Mouse (Mus musculus): ENCODE results near the gene Olfr740. TPM values are rescaled to one million over a fixed set of nuclear protein-coding genes. Genes with fewer than 3 reads are reported as not detected.

The Olfr740 gene
- not detected in 2 replicates for polyA plus RNA-seq (2014; fragmentation: Nextera tagmentation; extraction: Ambion mirVana)

DNA sequence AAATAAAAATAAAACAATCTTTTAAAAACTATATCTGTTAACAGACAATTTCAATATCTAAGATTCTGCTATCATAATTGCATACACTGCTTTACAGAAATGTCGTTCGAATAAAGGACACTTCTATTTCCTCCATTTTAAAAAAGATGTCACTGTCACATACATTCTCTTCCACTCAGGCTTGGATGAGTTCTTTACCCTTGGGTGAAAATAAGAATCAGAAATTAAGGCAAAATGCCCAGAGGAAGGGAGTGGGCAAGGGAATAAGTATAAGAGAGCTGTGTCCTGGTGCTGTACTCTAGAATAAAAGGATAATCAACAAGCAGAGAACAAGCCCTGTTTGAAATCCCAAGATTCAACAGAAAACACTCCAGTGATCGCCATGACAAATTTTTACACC lies at the start of gene Olfr740:
Gene Olfr740, plus strand, starts transcription at position 301 of the 400 bp plus-strand sequence.
- 85% methylated on average over 3 of the region's 3 CpGs for WGBS
- Histone ChIP-seq H3K4me2 (ENCODE audit: low read length) (no peak within 1 kb of the TSS), H3K27ac (replicated peaks; ENCODE audit: low read depth, low read length) (no peak within 1 kb of the TSS), H3K9me3 (ENCODE audit: control insufficient read depth, low read length) (no peaks in the 10 kb centered on the region), H3K9ac (replicated peaks; ENCODE audit: low read length) (no peak within 1 kb of the TSS), H3K4me3 (replicated peaks; ENCODE audit: low read depth, low read length) (no peak within 1 kb of the TSS), H3K36me3 (ENCODE audit: control insufficient read depth, insufficient read depth, low read length) (no peaks in the 10 kb centered on the region), H3K4me1 (ENCODE audit: control insufficient read depth, insufficient read depth, low read length) (no peaks in the 10 kb centered on the region), H3K27me3 (ENCODE audit: control insufficient read depth, insufficient read depth, low read length) (no peaks in the 10 kb centered on the region)
- DNase-seq (no peak), ATAC-seq (ENCODE audit: low FRiP score, low TSS enrichment) (no peak)

DNA sequence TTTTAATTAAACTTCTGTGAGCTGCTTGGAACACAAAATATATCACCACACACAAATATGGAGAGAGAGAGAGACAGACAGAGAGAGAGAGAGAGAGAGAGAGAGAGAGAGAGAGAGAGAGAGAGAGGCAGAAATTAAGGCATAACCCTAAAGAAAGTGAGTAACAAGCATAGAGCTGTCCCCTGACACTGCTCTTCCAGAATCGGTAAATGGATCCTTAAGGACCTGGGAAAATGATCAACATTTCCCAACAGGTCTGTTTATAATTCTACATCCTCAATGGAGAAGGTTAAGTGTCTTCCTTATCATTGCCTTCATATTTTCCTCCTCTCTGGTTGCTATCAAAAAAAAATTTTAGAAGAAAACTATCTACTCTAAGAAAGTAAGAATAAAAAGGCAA lies 38.1 kb upstream of the Olfr740 start, which contains the start of gene Olfr738:
Gene Olfr738, plus strand, starts transcription at position 301 of the 400 bp plus-strand sequence.
- Histone ChIP-seq H3K27ac (replicated peaks; ENCODE audit: low read depth, low read length) (no peak within 1 kb of the TSS), H3K4me3 (replicated peaks; ENCODE audit: low read depth, low read length) (no peak within 1 kb of the TSS), H3K36me3 (ENCODE audit: control insufficient read depth, insufficient read depth, low read length) (no peaks in the 10 kb centered on the region), H3K4me1 (ENCODE audit: control insufficient read depth, insufficient read depth, low read length) (no peaks in the 10 kb centered on the region), H3K9me3 (ENCODE audit: control insufficient read depth, low read length) (no peaks in the 10 kb centered on the region), H3K27me3 (ENCODE audit: control insufficient read depth, insufficient read depth, low read length) (no peaks in the 10 kb centered on the region), H3K9ac (replicated peaks; ENCODE audit: low read length) (no peak within 1 kb of the TSS), H3K4me2 (ENCODE audit: low read length) (no peak within 1 kb of the TSS)
- no peak for ATAC-seq (ENCODE audit: low FRiP score, low TSS enrichment)
- DNase-seq, result no peak
- 85% methylated on average over 1 of the region's 1 CpGs for WGBS

DNA sequence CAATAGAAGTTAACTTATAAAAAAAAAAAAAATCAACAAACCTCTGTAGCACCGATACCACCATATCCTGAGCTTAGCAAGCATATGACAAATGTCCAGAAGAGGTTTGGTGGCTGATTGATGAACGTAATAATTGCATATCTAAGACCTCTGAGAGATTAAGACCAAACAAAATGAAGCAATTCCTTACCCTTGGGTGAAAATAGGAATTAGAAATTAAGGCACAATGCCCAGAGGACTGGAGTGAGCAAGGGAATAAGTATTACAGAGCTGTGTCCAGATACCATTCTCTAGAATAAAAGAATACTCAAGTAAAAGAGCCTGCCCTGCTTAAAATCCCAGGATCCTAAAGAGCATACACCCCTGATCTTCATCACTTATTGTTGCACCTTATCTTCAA lies 27.0 kb upstream of the Olfr740 start, which contains the start of gene Olfr739:
Gene Olfr739, plus strand, starts transcription at position 301 of the 400 bp plus-strand sequence.
- H3K4me3 ChIP-seq (replicated peaks; ENCODE audit: low read depth, low read length), result no peak within 1 kb of the TSS
- DNase-seq (no peak), ATAC-seq (ENCODE audit: low FRiP score, low TSS enrichment) (no peak)
- no peak within 1 kb of the TSS for H3K9ac ChIP-seq (replicated peaks; ENCODE audit: low read length)
- no peak within 1 kb of the TSS for H3K4me2 ChIP-seq (ENCODE audit: low read length)
- no peaks in the 10 kb centered on the region for H3K27me3 ChIP-seq (ENCODE audit: control insufficient read depth, insufficient read depth, low read length)
- no peak within 1 kb of the TSS for H3K27ac ChIP-seq (replicated peaks; ENCODE audit: low read depth, low read length)
- no peaks in the 10 kb centered on the region for H3K4me1 ChIP-seq (ENCODE audit: control insufficient read depth, insufficient read depth, low read length)
- H3K36me3 ChIP-seq (ENCODE audit: control insufficient read depth, insufficient read depth, low read length), result no peaks in the 10 kb centered on the region
- WGBS, result 78% methylated on average over 2 of the region's 2 CpGs
- H3K9me3 ChIP-seq (ENCODE audit: control insufficient read depth, low read length), result no peaks in the 10 kb centered on the region

DNA sequence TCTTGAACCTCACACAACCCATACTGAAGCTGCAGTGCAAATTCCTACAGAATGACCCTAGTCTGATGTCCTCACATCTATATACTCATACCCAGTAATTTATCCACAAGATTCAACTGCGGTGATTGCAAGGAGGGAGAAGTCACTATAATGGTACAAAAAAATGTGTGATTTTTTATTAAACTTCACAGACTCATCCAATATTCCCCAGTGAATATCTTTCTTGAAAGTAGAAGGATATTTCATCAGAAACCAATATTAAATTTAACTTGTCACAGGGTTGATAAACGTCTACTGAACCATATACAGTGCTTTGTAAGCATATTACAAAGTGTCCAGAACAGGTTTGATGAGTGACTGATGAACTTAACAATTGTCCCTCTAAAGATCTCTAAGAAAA lies 27.1 kb downstream of the Olfr740 start, which contains the start of gene Olfr741:
Gene Olfr741, plus strand, starts transcription at position 301 of the 400 bp plus-strand sequence.
- no peaks in the 10 kb centered on the region for H3K4me1 ChIP-seq (ENCODE audit: control insufficient read depth, insufficient read depth, low read length)
- H3K9ac ChIP-seq (replicated peaks; ENCODE audit: low read length), result no peak within 1 kb of the TSS
- H3K27me3 ChIP-seq (ENCODE audit: control insufficient read depth, insufficient read depth, low read length), result no peaks in the 10 kb centered on the region
- no peak within 1 kb of the TSS for H3K4me3 ChIP-seq (replicated peaks; ENCODE audit: low read depth, low read length)
- ATAC-seq (ENCODE audit: low FRiP score, low TSS enrichment) (no peak), DNase-seq (no peak)
- 76% methylated on average over 2 of the region's 2 CpGs for WGBS
- no peak within 1 kb of the TSS for H3K4me2 ChIP-seq (ENCODE audit: low read length)
- H3K27ac ChIP-seq (replicated peaks; ENCODE audit: low read depth, low read length), result no peak within 1 kb of the TSS
- H3K9me3 ChIP-seq (ENCODE audit: control insufficient read depth, low read length), result no peaks in the 10 kb centered on the region
- H3K36me3 ChIP-seq (ENCODE audit: control insufficient read depth, insufficient read depth, low read length), result no peaks in the 10 kb centered on the region

DNA sequence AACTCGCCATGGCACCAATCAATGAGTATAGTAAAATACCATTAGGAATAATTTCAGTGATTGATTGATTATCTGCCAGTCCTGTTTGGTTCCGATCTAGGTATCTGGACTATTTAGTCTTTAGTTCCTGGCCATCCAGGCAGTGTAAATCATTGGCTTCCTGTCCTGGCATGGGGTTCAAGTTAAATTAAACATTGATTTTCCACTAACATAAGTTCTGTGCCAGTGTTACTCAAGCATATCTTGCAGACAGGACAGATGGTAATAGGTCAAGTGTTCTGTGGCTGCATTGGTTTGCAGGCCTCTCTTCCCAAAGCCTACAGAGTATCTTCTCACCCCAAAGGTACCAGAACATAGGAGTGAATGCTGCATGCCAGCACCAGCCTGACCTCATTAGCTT lies 33.1 kb downstream of the Olfr740 start:
- H3K36me3 ChIP-seq (ENCODE audit: control insufficient read depth, insufficient read depth, low read length), result no peaks in the 10 kb centered on the region
- H3K9me3 ChIP-seq (ENCODE audit: control insufficient read depth, low read length), result no peaks in the 10 kb centered on the region
- H3K27me3 ChIP-seq (ENCODE audit: control insufficient read depth, insufficient read depth, low read length), result no peaks in the 10 kb centered on the region
- H3K9ac ChIP-seq (replicated peaks; ENCODE audit: low read length), result no peak overlapping the region
- no peak overlapping the region for H3K27ac ChIP-seq (replicated peaks; ENCODE audit: low read depth, low read length)
- DNase-seq (no peak), ATAC-seq (ENCODE audit: low FRiP score, low TSS enrichment) (no peak)
- H3K4me2 ChIP-seq (ENCODE audit: low read length), result no peak overlapping the region
- H3K4me1 ChIP-seq (ENCODE audit: control insufficient read depth, insufficient read depth, low read length), result no peaks in the 10 kb centered on the region
- H3K4me3 ChIP-seq (replicated peaks; ENCODE audit: low read depth, low read length), result no peak overlapping the region
- 81% methylated on average over 2 of the region's 2 CpGs for WGBS

DNA sequence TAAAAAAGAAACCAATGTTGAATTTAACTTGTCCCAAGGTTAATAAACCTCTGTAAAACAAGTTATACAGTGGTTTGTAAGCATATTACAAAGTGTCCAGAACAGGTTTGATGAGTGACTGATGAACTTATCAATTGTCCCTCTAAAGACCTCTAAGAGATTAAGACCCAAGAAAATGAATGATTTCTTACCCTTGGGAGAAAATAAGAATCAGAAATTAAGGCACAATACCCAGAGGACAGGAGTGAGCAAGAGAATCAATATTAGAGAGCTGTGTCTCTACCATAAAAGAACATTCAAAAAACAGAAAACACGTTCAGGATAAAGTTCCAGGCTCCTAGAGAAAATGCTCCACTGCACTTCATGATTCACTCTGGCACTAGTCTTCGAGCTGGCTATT lies 58.0 kb downstream of the Olfr740 start, which contains the start of gene Olfr742:
Gene Olfr742, plus strand, starts transcription at position 301 of the 400 bp plus-strand sequence.
- ATAC-seq (ENCODE audit: low FRiP score, low TSS enrichment), result no peak
- DNase-seq, result no peak
- Histone ChIP-seq H3K36me3 (ENCODE audit: control insufficient read depth, insufficient read depth, low read length) (no peaks in the 10 kb centered on the region), H3K4me1 (ENCODE audit: control insufficient read depth, insufficient read depth, low read length) (no peaks in the 10 kb centered on the region), H3K27me3 (ENCODE audit: control insufficient read depth, insufficient read depth, low read length) (no peaks in the 10 kb centered on the region), H3K27ac (replicated peaks; ENCODE audit: low read depth, low read length) (no peak within 1 kb of the TSS), H3K4me3 (replicated peaks; ENCODE audit: low read depth, low read length) (no peak within 1 kb of the TSS), H3K4me2 (ENCODE audit: low read length) (no peak within 1 kb of the TSS), H3K9ac (replicated peaks; ENCODE audit: low read length) (no peak within 1 kb of the TSS), H3K9me3 (ENCODE audit: control insufficient read depth, low read length) (no peaks in the 10 kb centered on the region)
- WGBS, result 67% methylated on average over 2 of the region's 2 CpGs

Other genes starting within 250 kb of the Olfr740 start
- not detected in 2 replicates for gene Olfr731, start 203.7 kb upstream of the Olfr740 start, polyA plus RNA-seq (2014; fragmentation: Nextera tagmentation; extraction: Ambion mirVana)
- not detected in 2 replicates for gene Olfr732, start 161.3 kb upstream of the Olfr740 start, polyA plus RNA-seq (2014; fragmentation: Nextera tagmentation; extraction: Ambion mirVana)
- gene Olfr733, start 144.0 kb upstream of the Olfr740 start, polyA plus RNA-seq (2014; fragmentation: Nextera tagmentation; extraction: Ambion mirVana), result not detected in 2 replicates
- not detected in 2 replicates for gene Olfr734, start 118.8 kb upstream of the Olfr740 start, polyA plus RNA-seq (2014; fragmentation: Nextera tagmentation; extraction: Ambion mirVana)
- gene Olfr735, start 96.7 kb upstream of the Olfr740 start, polyA plus RNA-seq (2014; fragmentation: Nextera tagmentation; extraction: Ambion mirVana), result not detected in 2 replicates
- gene Tlr11, start 87.6 kb upstream of the Olfr740 start, polyA plus RNA-seq (2014; fragmentation: Nextera tagmentation; extraction: Ambion mirVana), result not detected in 2 replicates
- not detected in 2 replicates for gene Olfr736, start 64.4 kb upstream of the Olfr740 start, polyA plus RNA-seq (2014; fragmentation: Nextera tagmentation; extraction: Ambion mirVana)
- gene Olfr738, start 38.0 kb upstream of the Olfr740 start, polyA plus RNA-seq (2014; fragmentation: Nextera tagmentation; extraction: Ambion mirVana), result not detected in 2 replicates
- not detected in 2 replicates for gene Olfr739, start 26.9 kb upstream of the Olfr740 start, polyA plus RNA-seq (2014; fragmentation: Nextera tagmentation; extraction: Ambion mirVana)
- gene Olfr741, start 27.2 kb downstream of the Olfr740 start, polyA plus RNA-seq (2014; fragmentation: Nextera tagmentation; extraction: Ambion mirVana), result not detected in 2 replicates
- gene Olfr742, start 58.1 kb downstream of the Olfr740 start, polyA plus RNA-seq (2014; fragmentation: Nextera tagmentation; extraction: Ambion mirVana), result not detected in 2 replicates
- not detected in 2 replicates for gene Olfr743, start 76.3 kb downstream of the Olfr740 start, polyA plus RNA-seq (2014; fragmentation: Nextera tagmentation; extraction: Ambion mirVana)
- not detected in 2 replicates for gene Olfr744, start 169.3 kb downstream of the Olfr740 start, polyA plus RNA-seq (2014; fragmentation: Nextera tagmentation; extraction: Ambion mirVana)
- gene Olfr745, start 193.8 kb downstream of the Olfr740 start, polyA plus RNA-seq (2014; fragmentation: Nextera tagmentation; extraction: Ambion mirVana), result not detected in 2 replicates
- not detected in 2 replicates for gene Olfr746, start 201.5 kb downstream of the Olfr740 start, polyA plus RNA-seq (2014; fragmentation: Nextera tagmentation; extraction: Ambion mirVana)
- not detected in 2 replicates for gene Olfr747, start 247.7 kb downstream of the Olfr740 start, polyA plus RNA-seq (2014; fragmentation: Nextera tagmentation; extraction: Ambion mirVana)

Measured in midbrain, embryonic 14.5 days (tissue).